Mouse (Mus musculus): ENCODE data around the gene Llgl2. TPM values are rescaled to one million over a fixed set of nuclear protein-coding genes. Genes with fewer than 3 reads are reported as not detected.

The Llgl2 gene
- total RNA-seq, 2 experiments from 2014 or later: 0.63 to 1.6 TPM

- intact Hi-C loops (cut with DNase I): no loop called here
Measured at GRCm38 (mm10) chr11:115807306-115807705, 16.5 kb upstream of the Llgl2 start.

GRCm38 (mm10) chr11:115807971-115808370 is 15.9 kb upstream of the Llgl2 start:
- DNase-seq (ENCODE audit: extremely low spot score in 1 of 2, low spot score in 2 of 2): no peak
- intact Hi-C loops (cut with DNase I): no loop called here

More at GRCm38 (mm10) chr11:115807306-115807705, 16.5 kb upstream of the Llgl2 start:
- no peak for DNase-seq (ENCODE audit: extremely low spot score in 1 of 2, low spot score in 2 of 2)

GRCm38 (mm10) chr11:115808696-115809310 is 15.0 kb upstream of the Llgl2 start:
- DNase-seq (ENCODE audit: extremely low spot score in 1 of 2, low spot score in 2 of 2): peak in 1 of 2 experiments; percentile 80
- intact Hi-C loops (cut with DNase I): no loop called here

GRCm38 (mm10) chr11:115809311-115809781 is 14.5 kb upstream of the Llgl2 start:
- peak in 1 of 2 experiments; percentile 65 for DNase-seq (ENCODE audit: extremely low spot score in 1 of 2, low spot score in 2 of 2)
- intact Hi-C loops (cut with DNase I): no loop called here

- intact Hi-C loops (cut with DNase I): loop anchor here (5.0 kb wide), 3 partner anchors 33 to 318 kb away; partner anchors contain the start of gene Nt5c
- DNase-seq (ENCODE audit: extremely low spot score in 1 of 2, low spot score in 2 of 2): peak in 1 of 2 experiments; percentile 73
Measured at GRCm38 (mm10) chr11:115810377-115810776, 13.5 kb upstream of the Llgl2 start.

GRCm38 (mm10) chr11:115811381-115812093 is 12.3 kb upstream of the Llgl2 start:
- intact Hi-C loops (cut with DNase I): loop anchor here (5.0 kb wide), 3 partner anchors 34 to 319 kb away; partner anchors contain the start of gene Nt5c

GRCm38 (mm10) chr11:115812095-115812494 is 11.8 kb upstream of the Llgl2 start:
- intact Hi-C loops (cut with DNase I): loop anchor here (5.0 kb wide), 3 partner anchors 35 to 320 kb away; partner anchors contain the start of gene Nt5c
- DNase-seq (ENCODE audit: extremely low spot score in 1 of 2, low spot score in 2 of 2): peak in 1 of 2 experiments; percentile 62

More at GRCm38 (mm10) chr11:115811381-115812093, 12.3 kb upstream of the Llgl2 start:
- no peak for DNase-seq (ENCODE audit: extremely low spot score in 1 of 2, low spot score in 2 of 2)

GRCm38 (mm10) chr11:115812533-115813420 is 11.1 kb upstream of the Llgl2 start:
- no peak for DNase-seq (ENCODE audit: extremely low spot score in 1 of 2, low spot score in 2 of 2)
- intact Hi-C loops (cut with DNase I): loop anchor here (5.0 kb wide), 3 partner anchors 35 to 320 kb away; partner anchors contain the start of gene Nt5c

- intact Hi-C loops (cut with DNase I): loop anchor here (2.0 to 5.0 kb wide), 4 partner anchors 36 to 321 kb away; partner anchors contain the start of gene Nt5c
- DNase-seq (ENCODE audit: extremely low spot score in 1 of 2, low spot score in 2 of 2): peak; percentile 87 to 96
Measured at GRCm38 (mm10) chr11:115813507-115814296, 10.1 kb upstream of the Llgl2 start, which contains the start of gene Caskin2. Caskin2 (minus strand) TSS chr11:115813639.

GRCm38 (mm10) chr11:115814605-115815450 is 9.0 kb upstream of the Llgl2 start, which contains the start of gene Tsen54:
Tsen54 (plus strand) TSS chr11:115814724.
- intact Hi-C loops (cut with DNase I): loop anchor here (2.0 to 5.0 kb wide), 4 partner anchors 38 to 323 kb away; partner anchors contain the start of gene Nt5c
- DNase-seq (ENCODE audit: extremely low spot score in 1 of 2, low spot score in 2 of 2): peak; percentile 63 to 90

- DNase-seq (ENCODE audit: extremely low spot score in 1 of 2, low spot score in 2 of 2): no peak
- intact Hi-C loops (cut with DNase I): no loop called here
Measured at GRCm38 (mm10) chr11:115817331-115817730, 6.5 kb upstream of the Llgl2 start.

- intact Hi-C loops (cut with DNase I): no loop called here
- no peak for DNase-seq (ENCODE audit: extremely low spot score in 1 of 2, low spot score in 2 of 2)
Measured at GRCm38 (mm10) chr11:115819915-115820623, 3.8 kb upstream of the Llgl2 start.

GRCm38 (mm10) chr11:115821001-115821400 is 2.8 kb upstream of the Llgl2 start:
- DNase-seq (ENCODE audit: extremely low spot score in 1 of 2, low spot score in 2 of 2): no peak
- intact Hi-C loops (cut with DNase I): no loop called here

- intact Hi-C loops (cut with DNase I): no loop called here
- DNase-seq (ENCODE audit: extremely low spot score in 1 of 2, low spot score in 2 of 2): no peak
Measured at GRCm38 (mm10) chr11:115824813-115825212, 964 bp downstream of the Llgl2 start.

GRCm38 (mm10) chr11:115826487-115826886 is 2.6 kb downstream of the Llgl2 start:
- intact Hi-C loops (cut with DNase I): no loop called here
- no peak for DNase-seq (ENCODE audit: extremely low spot score in 1 of 2, low spot score in 2 of 2)

- DNase-seq (ENCODE audit: extremely low spot score in 1 of 2, low spot score in 2 of 2): no peak
- intact Hi-C loops (cut with DNase I): no loop called here
Measured at GRCm38 (mm10) chr11:115827624-115828023, 3.8 kb downstream of the Llgl2 start.

All from left cerebral cortex, postnatal 10 days (tissue).